Mouse (Mus musculus): Measurements from ENCODE around the gene Ghrhr.

Gene Ghrhr

GRCm38 (mm10) chr6:55396622-55397041 lies 20.5 kb downstream of the Ghrhr start:
- DNase-seq, result peak; percentile 86

GRCm38 (mm10) chr6:55398869-55399628 lies 23.0 kb downstream of the Ghrhr start:
- DNase-seq, result peak; percentile 46

DNA sequence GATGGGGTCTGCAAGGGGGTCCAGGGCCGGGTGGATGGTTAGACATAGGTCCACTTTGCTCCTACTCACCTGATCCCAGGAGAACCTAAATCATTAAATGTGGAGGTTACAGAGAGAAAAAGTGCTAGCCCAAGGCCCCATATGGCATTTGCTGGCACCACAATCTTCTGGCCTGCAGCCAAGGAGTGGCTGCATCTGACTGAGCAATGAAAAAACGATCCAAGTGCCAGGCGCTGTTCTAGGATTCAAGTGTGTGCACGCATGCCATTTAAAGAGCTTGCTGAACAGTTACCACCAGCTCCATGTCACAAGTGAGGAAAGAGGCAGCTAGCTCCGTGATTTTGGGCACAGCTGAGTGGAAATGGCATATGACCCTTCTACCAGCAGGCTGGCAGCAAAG lies 23.8 kb downstream of the Ghrhr start:
- peak; percentile 96 for DNase-seq

GRCm38 (mm10) chr6:55402041-55402776 lies 26.1 kb downstream of the Ghrhr start:
- no peak for DNase-seq

DNA sequence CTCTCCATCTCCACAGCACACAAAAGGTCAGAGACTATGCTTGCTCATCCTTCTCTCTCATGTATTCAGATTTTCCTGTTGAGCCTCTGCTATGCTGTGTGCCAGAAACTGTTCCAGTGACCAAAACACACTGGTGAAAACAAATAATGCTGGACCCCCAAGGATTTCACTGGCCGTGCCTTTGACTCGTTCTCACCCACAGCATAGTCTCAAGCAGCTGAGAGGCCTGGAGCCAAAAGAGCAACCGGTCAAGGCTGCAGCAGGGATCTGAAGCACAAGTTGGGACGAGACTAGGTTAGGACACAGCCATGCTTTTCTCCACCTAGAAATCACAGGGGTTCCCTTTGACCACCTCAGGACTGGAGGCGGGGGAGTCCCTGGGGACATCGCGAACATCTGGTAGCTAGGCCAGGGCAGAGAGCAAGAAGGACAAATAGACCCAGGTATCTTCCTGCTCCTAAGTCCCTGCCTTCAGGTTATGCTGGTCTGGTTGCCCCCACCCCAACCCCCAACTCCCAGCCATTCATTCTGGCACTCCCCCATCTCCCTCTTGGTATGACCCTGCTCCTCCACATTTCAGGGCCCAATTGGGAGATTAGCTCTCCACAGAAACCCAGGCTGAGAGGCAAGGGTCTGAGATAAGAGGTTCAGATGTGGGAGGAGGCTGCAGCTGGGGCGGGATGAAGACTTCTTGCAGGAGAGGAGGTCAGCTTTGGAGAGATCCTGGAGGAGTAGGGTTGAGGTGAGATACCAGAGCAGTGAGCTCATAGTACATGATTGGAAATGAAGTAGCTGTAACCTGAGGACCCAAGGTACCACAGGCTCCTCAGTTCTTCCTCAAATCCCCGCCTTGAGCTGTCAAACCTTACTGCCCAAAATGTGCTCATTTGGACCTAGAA lies 27.6 kb downstream of the Ghrhr start:
- no peak for DNase-seq

- DNase-seq, result no peak
Measured at GRCm38 (mm10) chr6:55404421-55404990, 28.4 kb downstream of the Ghrhr start.

DNA sequence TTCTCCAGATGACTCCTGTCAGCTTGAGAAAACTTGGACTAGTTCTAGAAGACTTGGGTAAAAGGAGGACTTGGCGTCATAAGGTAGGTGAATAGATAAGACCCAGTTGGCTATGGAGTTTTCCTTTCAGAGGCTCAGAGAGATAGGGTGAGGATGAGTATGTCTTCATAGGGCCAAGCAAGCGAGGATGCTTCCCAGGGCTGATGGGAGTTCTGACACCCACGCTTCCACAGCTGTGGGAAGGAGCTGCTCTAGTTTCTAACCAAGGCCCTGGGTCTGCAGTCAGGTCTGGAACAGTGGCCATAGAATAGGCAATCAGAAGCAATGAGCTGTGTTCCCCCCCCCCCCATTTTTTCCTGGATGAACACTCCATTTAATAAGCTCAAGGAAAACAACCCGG lies 31.2 kb downstream of the Ghrhr start:
- DNase-seq, result no peak

- no peak for DNase-seq
Measured at GRCm38 (mm10) chr6:55410119-55410775, 34.2 kb downstream of the Ghrhr start.

DNA sequence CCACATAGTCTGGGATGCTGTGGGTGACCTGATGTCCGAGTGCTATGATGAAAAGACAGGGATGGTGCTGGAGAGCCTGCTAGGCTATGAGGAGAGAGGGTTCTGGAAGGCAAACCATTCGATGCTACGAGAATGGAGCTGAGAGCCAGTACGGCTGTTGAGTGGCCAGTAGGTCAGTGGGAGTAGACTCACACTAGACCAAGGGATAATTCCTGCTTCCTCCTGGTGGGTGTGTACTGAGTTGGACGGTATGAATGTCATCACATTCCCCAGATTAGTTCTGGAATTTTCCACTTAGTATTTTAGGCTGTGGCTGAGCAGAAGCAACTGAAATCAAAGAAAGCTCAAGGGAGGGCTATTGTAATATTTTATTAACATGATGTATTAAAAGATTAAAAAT lies 34.9 kb downstream of the Ghrhr start:
- DNase-seq, result no peak

GRCm38 (mm10) chr6:55416202-55416601 lies 40.1 kb downstream of the Ghrhr start:
- DNase-seq, result no peak

GRCm38 (mm10) chr6:55418746-55419410 lies 42.8 kb downstream of the Ghrhr start:
- DNase-seq, result peak; percentile 86

- no peak for DNase-seq
Measured at GRCm38 (mm10) chr6:55420411-55420810, 44.3 kb downstream of the Ghrhr start.

DNA sequence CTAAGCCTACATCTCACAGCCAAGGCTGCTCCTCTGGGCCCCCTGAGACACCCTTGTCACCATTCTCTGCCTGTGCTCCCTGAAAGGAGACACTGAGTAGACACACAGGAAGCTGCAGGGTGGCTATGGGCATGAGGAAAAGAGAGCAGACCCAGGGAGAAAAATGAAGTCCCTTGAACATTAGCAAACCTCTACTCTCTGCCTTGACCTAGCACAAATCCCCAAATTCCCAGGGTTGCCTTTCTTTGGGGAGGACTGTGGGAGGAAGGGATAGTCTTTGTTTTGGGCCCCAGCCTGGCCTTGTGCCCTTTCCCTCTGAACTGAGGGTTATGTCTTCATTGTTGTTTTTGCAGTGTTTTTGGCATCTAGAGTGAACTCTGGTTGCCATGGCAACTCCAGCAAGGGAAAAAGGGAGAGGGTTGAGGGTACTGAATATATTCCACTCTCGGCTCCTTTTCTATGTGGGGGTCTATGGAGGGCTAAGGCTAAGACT lies 44.8 kb downstream of the Ghrhr start:
- DNase-seq, result no peak

DNA sequence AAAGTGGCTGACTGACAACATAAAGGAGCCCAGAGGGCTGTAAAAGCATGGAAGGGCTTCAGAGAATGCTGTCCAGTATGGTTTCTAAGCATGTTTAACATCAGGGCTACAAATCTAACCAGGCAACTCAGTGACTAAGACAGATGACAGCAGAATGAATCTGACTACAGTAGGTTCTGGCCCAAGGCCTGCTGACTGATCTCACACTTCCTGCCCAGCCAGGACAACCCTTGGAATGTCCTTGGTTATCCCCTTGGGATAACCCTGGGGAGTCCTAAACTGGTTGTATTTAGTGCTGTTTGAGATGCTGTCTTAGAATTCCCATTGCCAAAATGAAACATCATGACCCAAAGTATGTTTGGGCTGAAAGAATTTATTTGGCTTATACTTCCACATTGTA lies 56.0 kb downstream of the Ghrhr start:
- no peak for DNase-seq

DNA sequence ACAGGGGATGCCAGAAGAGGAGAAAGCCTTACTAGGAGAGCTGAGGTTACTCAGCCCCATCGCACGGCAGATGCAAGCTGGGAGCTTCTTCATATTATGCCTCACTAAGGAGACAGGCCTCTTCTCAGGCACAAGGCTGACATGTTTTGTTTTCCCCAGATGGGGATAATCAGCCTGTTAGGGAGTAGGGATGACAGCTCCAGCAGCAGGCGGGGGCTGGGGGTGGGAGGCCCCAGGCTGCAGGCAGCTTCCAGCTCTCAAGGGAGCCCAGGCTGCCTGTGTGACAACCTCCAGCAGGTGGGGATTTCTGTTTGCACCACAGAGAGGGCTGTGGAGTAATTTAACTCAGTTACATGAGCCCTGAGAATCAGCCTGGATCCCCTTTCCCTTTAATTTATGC lies 58.3 kb downstream of the Ghrhr start:
- DNase-seq, result no peak

GRCm38 (mm10) chr6:55435266-55436159 lies 59.4 kb downstream of the Ghrhr start:
- peak; percentile 72 for DNase-seq

GRCm38 (mm10) chr6:55437919-55438318 lies 61.8 kb downstream of the Ghrhr start:
- DNase-seq, result no peak

Measured in cerebellum, adult 11-12 months (tissue).